Mouse (Mus musculus) spleen, adult 2 months (tissue): ENCODE results near the gene Tepp.

Source experiments
- CTCF ChIP-seq: fragments of 200-500 bp; IDR thresholded peaks from 2 replicates; pipeline ENCODE4 v1.5.1; 2011; ENCODE audit warnings: mild to moderate bottlenecking, inconsistent platforms; ENCODE audit not compliant: insufficient read depth, insufficient read length, insufficient replicate concordance; ENCODE audit errors: extremely low read depth
- POLR2A ChIP-seq: fragments of 200-500 bp; IDR thresholded peaks from 2 replicates; pipeline ENCODE4 v1.6.1; 2011; ENCODE audit warnings: low read depth, low read length, inconsistent platforms

- TF ChIP-seq CTCF, result no peak
- no peak for TF ChIP-seq POLR2A
These were observed 20.0 kb downstream of the Tepp start for GRCm38 (mm10) chr8:95330367-95330766.
